Mouse (Mus musculus) lung, embryonic 14.5 days (tissue): ENCODE data around the gene Dlx1. TPM values are rescaled to one million over a fixed set of nuclear protein-coding genes. Genes with fewer than 3 reads are reported as not detected.

Experiments
- ATAC-seq: fragments of 200-750 bp; cut with Nextera tagmentation; 2 replicates; pipeline ENCODE4 v1.8.0; 2017; ENCODE audit warnings: mild to moderate bottlenecking, moderate TSS enrichment, moderate library complexity; ENCODE audit not compliant: insufficient read depth
- DNase-seq: peaks from one replicate; pipeline ENCODE4 v3.0.0-alpha.2; 2015
- H3K27ac ChIP-seq: fragments of 300-500 bp; sonication (generic); 2 replicates; pipeline ENCODE4 v1.5.1; 2014; ENCODE audit warnings: low read depth, mild to moderate bottlenecking, moderate library complexity
- H3K27me3 ChIP-seq: fragments of 300-500 bp; sonication (generic); 2 replicates; pipeline ENCODE4 v1.6.1; 2014; ENCODE audit warnings: low read length, control low read depth; ENCODE audit not compliant: insufficient read depth
- H3K36me3 ChIP-seq: fragments of 300-500 bp; sonication (generic); 2 replicates; pipeline ENCODE4 v1.6.1; 2014; ENCODE audit warnings: control low read depth; ENCODE audit not compliant: insufficient read depth
- H3K4me1 ChIP-seq: fragments of 300-500 bp; sonication (generic); 2 replicates; pipeline ENCODE4 v1.6.1; 2014; ENCODE audit warnings: antibody characterized with exemption, control low read depth; ENCODE audit not compliant: insufficient read depth
- H3K4me2 ChIP-seq: fragments of 300-500 bp; sonication (generic); 2 replicates; pipeline ENCODE4 v1.6.1; 2014; ENCODE audit warnings: mild to moderate bottlenecking
- H3K4me3 ChIP-seq: fragments of 300-500 bp; sonication (generic); 2 replicates; pipeline ENCODE4 v1.5.1; 2014; ENCODE audit warnings: low read depth, low read length
- H3K9ac ChIP-seq: fragments of 300-500 bp; sonication (generic); 2 replicates; pipeline ENCODE4 v1.6.1; 2014
- H3K9me3 ChIP-seq: fragments of 300-500 bp; sonication (generic); 2 replicates; pipeline ENCODE4 v1.6.1; 2016; ENCODE audit warnings: low read depth, low read length, control low read depth
- CTCF ChIP-seq: IDR thresholded peaks from 2 replicates; pipeline ENCODE4 v1.5.1; 2016; ENCODE audit warnings: antibody characterized with exemption, low read depth
- WGBS: fragments of 180-500 bp; shearing (Covaris S2); extraction: QIAGEN DNeasy Blood & Tissue Kit; methylation state at CpG from one replicate; pipeline ENCODE4 v1.1.7; 2014; 5-methylcytosine and 5-hydroxymethylcytosine counted together
- polyA plus RNA-seq: library from polyadenylated mRNA; unstranded; fragments of >200 nt; fragmentation: Nextera tagmentation; extraction: Ambion mirVana; gene quantifications from 2 replicates; pipeline ENCODE4 v1.2.1, GENCODE M21; 2014

Gene Dlx1
- polyA plus RNA-seq, 1 experiment from 2014 or later: not detected

DNA sequence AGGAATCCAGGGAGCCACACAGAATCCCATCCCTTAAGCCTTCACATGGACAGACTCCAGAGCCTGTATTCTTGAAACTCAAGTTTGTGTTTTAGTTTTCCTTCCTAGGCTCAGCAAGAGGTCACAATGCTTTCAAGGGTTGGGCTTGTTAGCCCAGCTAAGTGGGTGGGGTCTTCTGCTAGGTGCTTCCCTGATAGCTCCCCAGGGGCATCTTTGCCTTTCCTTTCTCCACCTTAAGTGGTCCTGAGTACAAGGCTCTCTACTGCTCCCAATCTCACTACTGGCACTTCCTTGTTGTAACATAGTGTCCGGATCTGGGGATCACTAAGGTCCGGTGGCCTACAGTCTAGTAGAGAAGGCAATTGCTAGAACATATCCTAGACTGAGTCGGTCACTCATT is 22.4 kb downstream of the Dlx1 start:
- DNase-seq (no peak), ATAC-seq (no peak)

GRCm38 (mm10) chr2:71551704-71552103 is 23.8 kb downstream of the Dlx1 start:
- Histone ChIP-seq H3K4me3 (no peak overlapping the region), H3K27me3 (peaks cover 63% of the 10 kb centered on the region), H3K4me2 (no peak overlapping the region), H3K36me3 (no peaks in the 10 kb centered on the region), H3K9me3 (no peaks in the 10 kb centered on the region), H3K4me1 (no peaks in the 10 kb centered on the region), H3K9ac (no peak overlapping the region), H3K27ac (no peak overlapping the region)
- DNase-seq (peak; percentile 2), ATAC-seq (no peak)
- TF ChIP-seq CTCF: no peak
- 1% methylated on average over 18 of the region's 18 CpGs for WGBS

More for the DNA sequence above, 22.4 kb downstream of the Dlx1 start:
- no peak for TF ChIP-seq CTCF
- H3K4me3 ChIP-seq: no peak overlapping the region
- H3K36me3 ChIP-seq: no peaks in the 10 kb centered on the region
- no peaks in the 10 kb centered on the region for H3K4me1 ChIP-seq
- no peak overlapping the region for H3K27ac ChIP-seq
- WGBS: 31% methylated on average over 3 of the region's 3 CpGs
- H3K9ac ChIP-seq: no peak overlapping the region
- peaks cover 77% of the 10 kb centered on the region for H3K27me3 ChIP-seq
- no peaks in the 10 kb centered on the region for H3K9me3 ChIP-seq
- H3K4me2 ChIP-seq: no peak overlapping the region

DNA sequence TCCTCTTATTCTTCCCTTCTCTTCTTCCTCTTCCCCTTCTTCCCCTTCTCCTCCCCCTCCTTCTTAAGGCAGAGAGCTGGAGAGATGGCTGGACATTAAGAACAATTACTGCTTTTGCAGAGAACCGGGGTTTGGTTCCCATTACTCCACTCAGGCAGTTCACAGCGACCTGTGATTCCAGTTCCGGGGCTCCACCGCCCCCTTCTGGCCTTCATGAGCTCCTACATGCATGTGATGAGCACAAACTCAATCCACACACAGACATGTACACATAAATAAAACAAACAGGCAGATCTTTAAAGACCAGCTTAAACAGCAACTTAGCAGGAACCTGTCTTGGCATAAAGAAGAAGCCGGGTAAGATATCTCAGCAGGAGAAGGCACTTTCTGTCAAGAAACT is 28.2 kb downstream of the Dlx1 start:
- TF ChIP-seq CTCF: no peak
- 64% methylated on average over 5 of the region's 5 CpGs for WGBS
- Histone ChIP-seq H3K9ac (no peak overlapping the region), H3K4me3 (no peak overlapping the region), H3K36me3 (no peaks in the 10 kb centered on the region), H3K4me2 (no peak overlapping the region), H3K9me3 (no peaks in the 10 kb centered on the region), H3K4me1 (no peaks in the 10 kb centered on the region), H3K27me3 (peaks cover 26% of the 10 kb centered on the region), H3K27ac (no peak overlapping the region)
- ATAC-seq: no peak
- DNase-seq: no peak

GRCm38 (mm10) chr2:71566466-71566865 is 38.6 kb downstream of the Dlx1 start:
- 59% methylated on average over 9 of the region's 9 CpGs for WGBS
- DNase-seq (no peak), ATAC-seq (no peak)
- Histone ChIP-seq H3K9ac (no peak overlapping the region), H3K4me3 (no peak overlapping the region), H3K9me3 (no peaks in the 10 kb centered on the region), H3K36me3 (no peaks in the 10 kb centered on the region), H3K27ac (no peak overlapping the region), H3K4me2 (no peak overlapping the region), H3K4me1 (no peaks in the 10 kb centered on the region), H3K27me3 (no peaks in the 10 kb centered on the region)
- TF ChIP-seq CTCF: no peak

GRCm38 (mm10) chr2:71573736-71574135 is 45.8 kb downstream of the Dlx1 start:
- Histone ChIP-seq H3K36me3 (no peaks in the 10 kb centered on the region), H3K9me3 (no peaks in the 10 kb centered on the region), H3K27ac (no peak overlapping the region), H3K4me1 (no peaks in the 10 kb centered on the region), H3K4me2 (no peak overlapping the region), H3K4me3 (no peak overlapping the region), H3K27me3 (no peaks in the 10 kb centered on the region), H3K9ac (no peak overlapping the region)
- WGBS: 38% methylated on average over 4 of the region's 4 CpGs
- TF ChIP-seq CTCF: no peak
- DNase-seq (no peak), ATAC-seq (no peak)

DNA sequence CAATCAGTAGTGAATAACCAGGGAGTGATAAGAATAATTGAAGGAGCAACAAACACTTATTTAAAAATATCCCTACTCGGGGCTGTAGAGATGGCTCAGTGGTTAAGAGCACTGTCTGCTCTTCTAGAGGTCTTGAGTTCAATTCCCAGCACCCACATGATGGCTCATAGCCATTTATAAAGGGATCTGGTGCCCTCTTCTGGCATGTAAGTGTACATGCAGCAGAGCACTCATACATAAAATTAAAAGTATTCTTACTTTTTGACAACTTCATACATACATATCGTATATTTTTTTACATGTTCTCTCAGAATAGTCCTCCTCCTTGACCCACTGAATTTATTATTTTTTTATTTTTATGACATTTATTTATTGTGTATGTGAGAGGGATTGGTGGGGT is 49.1 kb downstream of the Dlx1 start:
- no peak for TF ChIP-seq CTCF
- no peaks in the 10 kb centered on the region for H3K4me1 ChIP-seq
- H3K9me3 ChIP-seq: no peaks in the 10 kb centered on the region
- WGBS: 82% methylated on average over 2 of the region's 2 CpGs
- no peak overlapping the region for H3K27ac ChIP-seq
- no peaks in the 10 kb centered on the region for H3K36me3 ChIP-seq
- no peak for DNase-seq
- peaks cover 2% of the 10 kb centered on the region; the same call in 1 of the 2 replicates for H3K27me3 ChIP-seq
- no peak for ATAC-seq
- no peak overlapping the region for H3K4me3 ChIP-seq
- no peak overlapping the region for H3K4me2 ChIP-seq
- no peak overlapping the region for H3K9ac ChIP-seq

- Histone ChIP-seq H3K27me3 (peaks cover 2% of the 10 kb centered on the region; the same call in 1 of the 2 replicates), H3K27ac (no peak overlapping the region), H3K4me3 (peak overlapping the region; percentile 45), H3K4me2 (peak overlapping the region; percentile 68), H3K4me1 (no peaks in the 10 kb centered on the region), H3K9ac (peak overlapping the region; percentile 43), H3K36me3 (no peaks in the 10 kb centered on the region), H3K9me3 (no peaks in the 10 kb centered on the region)
- peak; percentile 84 for DNase-seq
- peak; percentile 57 for TF ChIP-seq CTCF
- WGBS: 10% methylated on average over 50 of the region's 50 CpGs
- ATAC-seq: peak; percentile 90
Measured at GRCm38 (mm10) chr2:71580632-71581466, 52.9 kb downstream of the Dlx1 start.
